Mouse (Mus musculus) kidney, embryonic 14.5 days (tissue): ENCODE results near the gene Pck2. TPM values are rescaled to one million over a fixed set of nuclear protein-coding genes. Genes with fewer than 3 reads are reported as not detected.

Experiments
- ATAC-seq: fragments of 200-750 bp; cut with Nextera tagmentation; 2 replicates; pipeline ENCODE4 v1.8.0; 2017; ENCODE audit warnings: moderate number of reproducible peaks, mild to moderate bottlenecking, moderate TSS enrichment, moderate library complexity; ENCODE audit not compliant: low FRiP score, low TSS enrichment
- H3K27ac ChIP-seq: fragments of 300-500 bp; sonication (generic); 2 replicates; pipeline ENCODE4 v1.5.1; 2014; ENCODE audit warnings: low read depth, mild to moderate bottlenecking, low read length, moderate library complexity, mixed read lengths
- H3K27me3 ChIP-seq: fragments of 300-500 bp; sonication (generic); 2 replicates; pipeline ENCODE4 v1.6.1; 2014; ENCODE audit warnings: mild to moderate bottlenecking, low read length; ENCODE audit not compliant: control insufficient read depth, insufficient read depth
- H3K36me3 ChIP-seq: fragments of 300-500 bp; sonication (generic); 2 replicates; pipeline ENCODE4 v1.6.1; 2014; ENCODE audit warnings: low read length, mixed read lengths; ENCODE audit not compliant: control insufficient read depth, insufficient read depth
- H3K4me1 ChIP-seq: fragments of 300-500 bp; sonication (generic); 2 replicates; pipeline ENCODE4 v1.6.1; 2014; ENCODE audit warnings: low read length, mixed read lengths; ENCODE audit not compliant: control insufficient read depth, insufficient read depth
- H3K4me2 ChIP-seq: fragments of 300-500 bp; sonication (generic); replicated peaks from 2 replicates; pipeline ENCODE4 v1.6.1; 2014; ENCODE audit warnings: low read depth, mild to moderate bottlenecking, low read length
- H3K4me3 ChIP-seq: fragments of 300-500 bp; sonication (generic); 2 replicates; pipeline ENCODE4 v1.5.1; 2014; ENCODE audit warnings: mild to moderate bottlenecking, low read length
- H3K9ac ChIP-seq: fragments of 300-500 bp; sonication (generic); 2 replicates; pipeline ENCODE4 v1.6.1; 2014; ENCODE audit warnings: low read depth, mild to moderate bottlenecking, low read length, moderate library complexity
- H3K9me3 ChIP-seq: fragments of 300-500 bp; sonication (generic); 2 replicates; pipeline ENCODE4 v1.6.1; 2016; ENCODE audit warnings: low read length; ENCODE audit not compliant: control insufficient read depth
- WGBS: fragments of 180-500 bp; shearing (Covaris S2); extraction: QIAGEN DNeasy Blood & Tissue Kit; methylation state at CpG from one replicate; pipeline ENCODE4 v1.1.7; 2014; 5-methylcytosine and 5-hydroxymethylcytosine counted together
- polyA plus RNA-seq: library from polyadenylated mRNA; unstranded; fragments of >200 nt; fragmentation: Nextera tagmentation; extraction: Ambion mirVana; gene quantifications from 2 replicates; pipeline ENCODE4 v1.2.1, GENCODE M21; 2014

Gene Pck2
- polyA plus RNA-seq, 1 experiment from 2014 or later = 37.1 TPM

DNA sequence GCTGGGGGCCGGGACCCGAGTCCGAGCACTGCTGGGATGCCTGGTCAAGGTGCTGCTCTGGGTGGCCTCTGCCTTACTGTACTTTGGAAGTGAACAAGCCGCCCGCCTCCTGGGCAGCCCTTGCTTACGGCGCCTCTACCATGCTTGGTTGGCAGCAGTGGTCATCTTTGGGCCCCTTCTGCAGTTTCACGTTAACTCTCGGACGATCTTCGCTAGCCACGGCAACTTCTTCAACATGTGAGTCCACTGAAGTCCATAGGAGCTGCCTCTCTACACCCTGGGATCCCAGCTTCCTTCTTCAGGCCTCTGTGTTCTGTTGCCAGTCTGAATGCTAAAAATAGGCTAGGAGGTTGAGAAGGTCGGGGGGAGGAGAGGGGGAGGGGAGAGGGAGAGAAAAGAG lies 35.6 kb downstream of the Pck2 start:
- Histone ChIP-seq H3K4me3 (no peak overlapping the region), H3K36me3 (peaks cover 3% of the 10 kb centered on the region; the same call in 1 of the 2 replicates), H3K27me3 (no peaks in the 10 kb centered on the region), H3K9ac (no peak overlapping the region), H3K27ac (no peak overlapping the region), H3K4me1 (peaks cover 19% of the 10 kb centered on the region), H3K9me3 (no peaks in the 10 kb centered on the region), H3K4me2 (peak overlapping the region; percentile 13; the same call in 1 of the 2 replicates)
- no peak for ATAC-seq
- 76% methylated on average over 13 of the region's 13 CpGs for WGBS

DNA sequence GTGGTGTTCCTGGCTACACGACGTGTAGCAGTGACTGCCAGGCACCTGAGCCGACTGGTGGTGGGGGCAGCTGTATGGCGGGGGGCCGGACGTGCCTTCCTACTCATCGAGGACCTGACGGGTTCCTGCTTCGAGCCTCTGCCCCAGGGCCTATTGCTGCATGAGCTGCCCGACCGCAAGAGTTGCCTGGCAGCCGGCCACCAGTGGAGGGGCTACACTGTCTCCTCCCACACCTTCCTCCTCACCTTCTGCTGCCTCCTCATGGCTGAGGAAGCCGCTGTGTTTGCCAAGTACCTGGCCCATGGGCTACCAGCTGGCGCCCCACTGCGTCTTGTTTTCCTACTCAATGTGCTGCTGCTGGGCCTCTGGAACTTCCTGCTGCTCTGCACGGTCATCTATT lies 36.3 kb downstream of the Pck2 start:
- Histone ChIP-seq H3K4me3 (no peak overlapping the region), H3K27me3 (no peaks in the 10 kb centered on the region), H3K27ac (no peak overlapping the region), H3K9ac (no peak overlapping the region), H3K9me3 (no peaks in the 10 kb centered on the region), H3K4me1 (peaks cover 19% of the 10 kb centered on the region), H3K36me3 (peaks cover 8% of the 10 kb centered on the region; the same call in 1 of the 2 replicates), H3K4me2 (no peak overlapping the region)
- 78% methylated on average over 16 of the region's 16 CpGs for WGBS
- ATAC-seq = no peak

DNA sequence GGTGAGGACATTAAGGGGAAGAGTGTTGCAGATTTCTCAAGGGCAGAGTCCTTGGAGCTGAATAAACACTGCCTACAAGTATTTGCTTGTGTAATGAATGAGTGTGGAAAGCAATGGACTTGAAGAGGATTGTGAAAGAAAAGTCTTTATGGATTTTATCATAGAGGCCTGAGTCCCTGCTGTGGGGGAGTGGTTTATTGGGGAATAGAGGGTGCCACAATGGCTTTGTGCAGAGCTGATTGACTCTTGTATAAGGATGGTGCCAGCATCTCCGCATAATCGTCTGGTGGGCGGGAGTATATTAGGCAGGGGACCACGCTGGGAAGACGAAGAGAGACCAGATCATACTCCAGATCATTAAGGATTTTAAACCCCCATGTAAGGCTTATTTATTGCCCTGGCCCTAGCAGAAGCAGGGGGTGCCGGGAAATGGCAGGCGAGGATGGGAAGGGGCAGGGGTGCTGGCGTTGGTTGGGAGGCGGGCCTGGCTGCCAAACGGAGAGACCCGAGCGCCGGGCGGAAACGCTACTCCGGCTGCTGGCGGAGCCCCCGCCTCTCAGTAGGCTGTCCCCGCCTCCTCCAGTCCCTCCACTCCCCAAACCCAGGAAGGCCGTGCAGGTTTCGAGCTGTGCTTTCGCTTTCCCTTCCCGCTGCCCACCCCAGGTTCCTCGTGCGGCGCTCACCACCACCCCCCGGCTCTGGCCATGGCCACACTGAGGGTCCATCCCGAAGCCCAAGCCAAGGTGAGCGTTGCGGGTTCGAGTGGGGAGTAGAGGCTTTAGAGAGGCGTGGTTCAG lies 38.0 kb downstream of the Pck2 start, which contains the start of gene Psme1:
Gene Psme1 (plus strand): TSS at position 253 of the 797 bp plus-strand sequence.
- peak within 1 kb of the TSS; percentile 70 for H3K4me3 ChIP-seq
- ATAC-seq = peak; percentile 90
- H3K36me3 ChIP-seq = peaks cover 15% of the 10 kb centered on the region; the same call in 1 of the 2 replicates
- peak within 1 kb of the TSS; percentile 70; the same call in 1 of the 2 replicates for H3K27ac ChIP-seq
- 2% methylated on average over 21 of the region's 32 CpGs for WGBS
- H3K27me3 ChIP-seq = no peaks in the 10 kb centered on the region
- peak within 1 kb of the TSS; percentile 78 for H3K9ac ChIP-seq
- peaks cover 19% of the 10 kb centered on the region for H3K4me1 ChIP-seq
- no peaks in the 10 kb centered on the region for H3K9me3 ChIP-seq
- peak within 1 kb of the TSS; percentile 78 for H3K4me2 ChIP-seq

DNA sequence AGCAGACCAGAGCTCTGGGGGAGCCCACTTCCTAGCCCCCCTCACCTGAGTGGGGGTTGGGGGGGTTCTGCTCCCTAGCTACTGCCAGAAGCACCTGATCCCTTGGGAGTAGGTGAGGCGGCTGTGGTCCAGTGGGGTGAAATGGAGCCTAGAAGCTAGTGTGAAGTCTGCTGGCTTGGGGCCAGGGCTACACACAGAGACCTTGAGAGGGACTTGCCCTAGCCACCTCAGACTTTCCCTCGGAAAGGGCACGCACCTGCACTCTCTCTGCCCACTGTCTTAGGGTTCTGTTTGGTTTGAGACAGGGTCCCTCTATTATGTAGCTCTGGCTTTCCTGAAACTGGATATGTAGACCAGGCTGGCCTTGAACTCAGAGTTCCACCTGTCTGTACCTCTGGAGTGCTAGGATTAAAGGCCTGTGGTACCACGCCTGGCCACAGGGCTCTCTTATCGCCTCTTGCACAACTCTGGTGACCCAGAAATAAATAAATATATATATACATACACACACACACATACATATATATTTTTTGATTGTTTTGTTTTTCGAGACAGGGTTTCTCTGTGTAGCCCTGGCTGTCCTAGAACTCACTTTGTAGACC lies 38.7 kb downstream of the Pck2 start:
- Histone ChIP-seq H3K36me3 (peaks cover 15% of the 10 kb centered on the region; the same call in 1 of the 2 replicates), H3K27me3 (no peaks in the 10 kb centered on the region), H3K9me3 (no peaks in the 10 kb centered on the region), H3K27ac (peak overlapping the region; percentile 70; the same call in 1 of the 2 replicates), H3K4me3 (peak overlapping the region; percentile 70), H3K9ac (peak overlapping the region; percentile 78), H3K4me1 (peaks cover 19% of the 10 kb centered on the region), H3K4me2 (peak overlapping the region; percentile 78)
- WGBS = 30% methylated on average over 6 of the region's 6 CpGs
- no peak; the same call in 1 of the 2 replicates for ATAC-seq

DNA sequence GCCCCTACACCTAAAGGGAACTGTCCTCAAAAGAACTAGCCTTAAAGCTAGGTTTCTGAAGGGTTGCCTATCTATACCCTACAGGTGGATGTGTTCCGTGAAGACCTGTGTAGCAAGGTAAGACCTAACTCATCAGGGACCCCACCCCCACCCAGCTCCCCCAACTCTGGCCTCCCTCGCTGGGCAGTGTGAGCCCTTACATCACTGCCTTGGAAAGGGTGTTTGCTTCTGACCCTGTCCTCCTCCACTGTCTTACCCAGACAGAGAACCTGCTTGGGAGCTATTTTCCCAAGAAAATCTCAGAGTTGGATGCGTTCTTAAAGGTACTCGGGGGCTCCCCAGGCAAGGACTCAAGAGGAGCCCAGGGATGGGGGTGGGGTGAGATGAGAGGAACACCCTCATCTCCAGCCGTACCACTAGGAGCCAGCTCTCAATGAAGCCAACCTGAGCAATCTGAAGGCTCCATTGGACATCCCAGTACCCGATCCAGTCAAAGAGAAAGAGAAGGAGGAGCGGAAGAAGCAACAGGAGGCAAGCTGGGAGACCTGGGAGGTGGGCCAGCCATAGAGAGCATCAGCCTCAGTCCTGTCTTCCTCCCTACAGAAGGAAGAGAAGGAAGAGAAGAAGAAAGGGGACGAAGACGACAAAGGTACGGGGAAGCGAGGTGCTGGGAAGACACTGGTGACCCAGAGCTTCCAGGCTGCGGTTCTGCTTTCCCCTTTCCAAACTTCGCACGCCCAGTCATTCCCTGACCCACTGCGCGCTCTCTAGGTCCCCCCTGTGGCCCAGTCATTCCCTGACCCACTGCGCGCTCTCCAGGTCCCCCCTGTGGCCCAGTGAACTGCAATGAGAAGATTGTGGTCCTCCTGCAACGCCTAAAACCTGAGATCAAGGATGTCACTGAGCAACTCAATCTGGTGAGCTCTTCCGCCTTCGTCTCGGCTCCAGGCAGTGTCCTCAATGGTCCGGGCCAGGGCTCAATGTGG lies 39.7 kb downstream of the Pck2 start:
- Histone ChIP-seq H3K9me3 (no peaks in the 10 kb centered on the region), H3K27ac (no peak overlapping the region), H3K9ac (no peak overlapping the region), H3K4me3 (no peak overlapping the region), H3K27me3 (no peaks in the 10 kb centered on the region), H3K36me3 (peaks cover 15% of the 10 kb centered on the region; the same call in 1 of the 2 replicates), H3K4me1 (peaks cover 19% of the 10 kb centered on the region), H3K4me2 (no peak overlapping the region)
- WGBS = 91% methylated on average over 23 of the region's 23 CpGs
- no peak for ATAC-seq

DNA sequence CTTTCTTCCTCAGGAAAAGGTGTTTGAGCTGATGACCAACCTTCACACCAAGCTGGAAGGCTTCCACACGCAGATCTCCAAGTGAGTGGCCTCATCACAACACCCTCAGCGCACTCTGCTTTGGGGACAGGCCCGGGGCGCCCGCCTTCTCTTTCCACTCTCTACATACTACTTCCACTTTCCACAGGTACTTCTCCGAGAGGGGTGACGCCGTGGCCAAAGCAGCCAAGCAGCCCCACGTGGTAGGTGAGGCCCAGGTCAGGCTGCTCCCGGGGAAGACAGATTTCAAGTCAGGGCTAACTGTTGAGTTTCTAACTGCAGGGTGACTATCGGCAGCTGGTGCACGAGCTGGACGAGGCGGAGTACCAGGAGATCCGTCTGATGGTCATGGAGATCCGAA lies 40.7 kb downstream of the Pck2 start:
- no peak overlapping the region for H3K9ac ChIP-seq
- no peak for ATAC-seq
- H3K4me3 ChIP-seq = no peak overlapping the region
- no peaks in the 10 kb centered on the region for H3K9me3 ChIP-seq
- H3K4me2 ChIP-seq = no peak overlapping the region
- H3K27ac ChIP-seq = no peak overlapping the region
- H3K27me3 ChIP-seq = no peaks in the 10 kb centered on the region
- H3K36me3 ChIP-seq = peaks cover 15% of the 10 kb centered on the region; the same call in 1 of the 2 replicates
- H3K4me1 ChIP-seq = peaks cover 15% of the 10 kb centered on the region
- 92% methylated on average over 16 of the region's 16 CpGs for WGBS

DNA sequence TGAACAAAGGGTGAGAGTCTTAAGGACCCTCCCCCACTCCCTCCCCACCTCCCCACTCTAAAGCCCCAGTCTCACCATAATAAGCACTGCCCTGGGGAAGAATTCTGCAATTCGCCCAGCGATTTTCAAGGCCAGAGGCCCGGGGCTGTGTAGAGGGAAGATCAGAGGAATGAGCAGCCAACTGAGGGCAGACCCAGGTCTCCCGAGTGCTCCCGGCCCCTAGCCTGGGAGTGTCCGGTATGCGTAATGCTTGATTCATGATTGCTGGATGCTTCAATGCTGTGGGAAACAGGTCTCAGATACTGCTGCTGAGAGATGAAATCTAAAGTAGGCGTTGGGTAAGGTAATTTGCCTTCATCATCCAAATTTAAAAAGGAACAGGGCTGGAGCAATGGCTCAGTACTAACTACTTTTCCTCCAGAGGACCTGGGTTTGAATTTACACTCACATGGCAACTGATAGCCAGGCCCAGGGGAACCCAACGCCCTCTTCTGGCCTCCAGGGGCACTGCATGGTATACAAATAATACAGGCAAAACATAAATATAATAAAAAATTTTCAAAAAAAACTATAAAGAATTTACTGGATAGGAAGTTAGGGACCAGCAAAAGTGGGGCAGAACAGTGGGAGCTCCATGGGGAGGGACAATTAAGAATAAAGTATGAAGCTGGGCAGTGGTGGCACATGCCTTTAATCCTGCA lies 42.1 kb downstream of the Pck2 start:
- no peak overlapping the region for H3K4me2 ChIP-seq
- no peaks in the 10 kb centered on the region for H3K9me3 ChIP-seq
- H3K9ac ChIP-seq = no peak overlapping the region
- ATAC-seq = no peak
- H3K4me3 ChIP-seq = no peak overlapping the region
- H3K4me1 ChIP-seq = peaks cover 10% of the 10 kb centered on the region
- 70% methylated on average over 9 of the region's 9 CpGs for WGBS
- H3K27me3 ChIP-seq = no peaks in the 10 kb centered on the region
- peaks cover 16% of the 10 kb centered on the region; the same call in 1 of the 2 replicates for H3K36me3 ChIP-seq
- H3K27ac ChIP-seq = no peak overlapping the region

DNA sequence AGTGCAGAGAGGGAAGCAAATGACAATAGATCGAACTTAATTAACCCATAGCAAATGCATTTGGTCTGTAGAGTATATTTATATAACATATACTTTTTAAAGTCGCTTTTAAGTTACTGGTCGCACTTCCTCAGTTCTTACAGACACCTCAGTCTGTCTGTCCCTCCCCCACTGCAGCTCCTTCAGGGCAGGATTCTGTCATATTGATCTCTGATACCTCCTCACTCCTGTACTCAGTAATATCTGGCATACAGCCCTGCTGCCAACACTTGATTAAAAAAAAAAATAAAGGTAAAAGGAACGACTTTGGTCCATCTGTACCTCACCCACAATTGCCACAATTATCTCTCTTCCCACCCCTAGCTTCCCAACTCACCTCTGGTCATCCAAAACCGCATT lies 44.2 kb downstream of the Pck2 start:
- Histone ChIP-seq H3K9me3 (no peaks in the 10 kb centered on the region), H3K9ac (no peak overlapping the region), H3K36me3 (peaks cover 21% of the 10 kb centered on the region; the same call in 1 of the 2 replicates), H3K27me3 (no peaks in the 10 kb centered on the region), H3K4me2 (peak overlapping the region; percentile 80), H3K4me1 (no peaks in the 10 kb centered on the region), H3K4me3 (peak overlapping the region; percentile 46), H3K27ac (no peak overlapping the region)
- 40% methylated on average over 5 of the region's 5 CpGs for WGBS
- no peak for ATAC-seq
